Mouse (Mus musculus) gastrocnemius, postnatal 36 days (tissue): ENCODE results near the gene Rbak. TPM values are rescaled to one million over a fixed set of nuclear protein-coding genes. Genes with fewer than 3 reads are reported as not detected.
"Not testable (repeated sequence)": the region's sequence is repeated elsewhere in the genome, so short reads cannot be mapped to it uniquely, and the experiment has no call there.

Source experiments
- DNase-seq, 2 experiments: peaks; one replicate each; pipeline ENCODE4 v3.0.0; 2022
- intact Hi-C: fragments of 180-260 bp; cut with DNase I; formaldehyde crosslinking; loops from one replicate; pipeline ENCODE4 v1.15.1; 2025
- microRNA-seq, 2 experiments: library from miRNA; unstranded; fragments of <30 nt; microRNA quantifications; one replicate each; pipeline ENCODE4 v1.2.0; 2021
- total RNA-seq, 2 experiments: library from RNA; stranded (reverse); gene quantifications; 2 replicates each; pipeline ENCODE4 v1.2.3; 2021

The Rbak gene
- total RNA-seq, 2 experiments from 2014 or later: 2.6 to 4.0 TPM

GRCm38 (mm10) chr5:143137580-143137979, 43.0 kb downstream of the Rbak start:
- intact Hi-C loops: no loop called here

GRCm38 (mm10) chr5:143135042-143135441, 45.5 kb downstream of the Rbak start:
- intact Hi-C loops: no loop called here
- no peak for DNase-seq

More at GRCm38 (mm10) chr5:143137580-143137979, 43.0 kb downstream of the Rbak start:
- DNase-seq: no peak

GRCm38 (mm10) chr5:143134216-143135010, 46.2 kb downstream of the Rbak start:
- intact Hi-C loops, DNase-seq: not testable (repeated sequence)

- no peak for DNase-seq
- intact Hi-C loops: no loop called here
Observed at GRCm38 (mm10) chr5:143132935-143133514, 47.5 kb downstream of the Rbak start.

DNA sequence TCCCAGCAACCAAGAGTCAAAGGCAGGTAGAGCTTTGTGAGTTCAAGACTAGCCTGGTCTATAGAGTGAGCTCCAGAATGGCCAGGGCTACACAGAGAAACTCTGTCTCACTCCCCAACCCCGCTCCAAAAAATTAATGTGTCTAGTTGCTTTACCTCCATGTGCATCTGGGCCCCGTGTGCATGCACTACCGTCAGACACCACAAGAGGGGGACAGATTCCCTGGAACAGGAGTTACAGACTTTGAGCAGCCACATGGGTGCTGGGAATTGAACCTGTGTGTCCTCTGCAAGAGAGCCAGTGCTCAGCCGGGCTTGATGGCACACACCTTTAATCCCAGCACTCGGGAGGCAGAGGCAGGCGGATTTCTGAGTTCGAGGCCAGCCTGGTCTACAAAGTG, 50.2 kb downstream of the Rbak start:
- DNase-seq: peak in 1 of 2 experiments; percentile 10
- intact Hi-C loops: no loop called here

DNA sequence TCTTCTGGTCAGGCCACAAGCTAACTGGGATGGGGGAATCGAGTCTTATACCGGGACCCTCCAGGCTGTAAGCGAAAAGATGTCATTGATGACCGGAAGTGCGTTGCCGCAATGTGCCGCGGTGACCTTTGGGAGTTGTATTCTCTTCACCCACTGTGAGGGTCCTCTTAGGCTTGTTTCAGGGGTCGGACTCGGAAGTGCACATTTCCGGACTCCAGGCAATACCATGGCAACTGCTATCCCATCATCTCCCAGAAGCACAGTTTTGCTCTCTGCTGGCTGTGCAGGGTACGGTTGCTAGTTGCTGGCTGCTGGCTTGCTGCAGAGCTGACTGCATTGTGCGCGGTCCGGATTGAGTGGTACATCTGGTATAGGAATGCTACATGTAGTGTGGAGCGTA, 51.5 kb downstream of the Rbak start:
- no peak for DNase-seq
- intact Hi-C loops: no loop called here

DNA sequence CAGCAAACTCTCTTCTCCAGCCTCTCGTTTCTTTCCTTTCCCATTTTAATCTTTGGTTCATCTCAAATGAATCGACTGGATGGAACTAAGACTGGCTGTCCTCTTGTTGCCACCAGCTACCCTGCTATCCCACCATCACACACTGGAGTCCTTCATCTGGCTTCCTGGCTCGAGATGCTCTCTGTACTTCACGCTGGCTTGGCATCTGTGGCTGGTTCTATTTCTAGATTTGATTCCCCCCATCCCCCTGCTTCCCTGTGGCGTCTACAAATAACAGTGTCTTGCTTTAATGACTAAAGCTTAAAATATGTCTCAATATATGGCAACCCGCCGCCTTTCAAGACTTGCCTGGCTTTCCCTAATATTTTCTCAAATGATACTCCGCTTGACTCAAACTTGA, 52.7 kb downstream of the Rbak start:
- DNase-seq: no peak
- intact Hi-C loops: no loop called here

- intact Hi-C loops: no loop called here
- no peak for DNase-seq
Observed at GRCm38 (mm10) chr5:143126908-143127307, 53.7 kb downstream of the Rbak start.

DNA sequence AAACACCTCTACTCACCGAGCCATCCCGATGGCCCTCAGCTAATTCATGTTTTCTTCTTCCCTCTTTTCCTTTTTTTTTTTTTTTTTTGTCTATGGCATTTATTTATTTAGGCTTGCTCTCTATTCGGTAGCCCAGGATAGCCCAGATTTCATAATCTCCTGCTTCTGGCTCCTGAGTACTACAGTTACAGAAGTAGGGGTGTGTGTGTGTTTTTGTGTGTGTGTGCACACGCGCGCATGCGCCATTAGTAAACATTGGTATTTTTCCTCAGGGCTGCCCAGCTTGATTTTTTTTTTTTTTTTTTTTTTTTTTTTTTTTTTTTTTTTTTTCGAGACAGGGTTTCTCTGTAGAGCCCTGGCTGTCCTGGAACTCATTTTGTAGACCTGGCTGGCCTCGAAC, 54.5 kb downstream of the Rbak start:
- no peak for DNase-seq
- intact Hi-C loops: no loop called here

- intact Hi-C loops: no loop called here
- no peak for DNase-seq
Observed at GRCm38 (mm10) chr5:143125601-143126000, 55.0 kb downstream of the Rbak start.

DNA sequence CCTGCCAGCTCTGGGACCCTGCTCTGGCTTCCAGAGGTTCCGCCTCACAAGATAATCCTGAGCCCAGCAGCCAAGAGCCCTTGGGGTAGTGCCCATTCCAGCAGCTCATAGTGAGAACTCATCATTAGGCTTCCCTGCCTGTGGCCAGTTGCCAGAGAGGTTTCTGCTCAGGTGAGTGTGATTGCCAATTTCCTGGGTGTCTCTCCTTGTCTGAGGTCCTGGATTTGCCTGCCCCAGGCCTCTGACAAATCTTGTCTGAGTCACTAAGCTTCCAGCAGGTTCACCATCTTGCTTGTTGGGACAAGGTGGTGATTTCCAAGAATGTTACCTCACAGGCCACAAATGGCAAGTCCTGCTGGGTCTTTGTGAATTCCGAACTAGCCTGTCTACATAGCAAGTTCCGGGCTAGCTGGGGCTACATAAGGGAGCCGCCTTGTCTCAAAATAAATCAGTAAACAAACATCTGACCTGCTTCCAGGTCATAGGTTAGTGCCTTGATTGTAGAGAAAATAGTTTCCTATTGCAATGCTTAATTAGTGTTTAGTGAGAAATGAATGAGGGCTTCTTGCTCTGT, 55.7 kb downstream of the Rbak start:
- intact Hi-C loops: no loop called here
- DNase-seq: no peak

- intact Hi-C loops: no loop called here
- DNase-seq: no peak
Observed at GRCm38 (mm10) chr5:143122673-143123072, 57.9 kb downstream of the Rbak start.

Small RNA genes lying within 50 kb of the gene (microRNA-seq; reads per million reads assigned to microRNA genes)
- gene Gm44405: 0 reads per million in 2 experiments

Other genes starting within 250 kb of the Rbak start
- gene Fscn1, start 220.4 kb downstream of the Rbak start, total RNA-seq: 10 to 100 TPM in 1 of 2 experiments, 1 to 10 TPM in 1; 9.8 to 12.0 TPM
- gene Rnf216, start 67.8 kb downstream of the Rbak start, total RNA-seq: 10 to 100 TPM; 14.2 to 16.3 TPM
- not detected for gene Olfr718-ps1, start 33.2 kb downstream of the Rbak start, total RNA-seq
- not detected for gene Spdye4b, start 242 bp upstream of the Rbak start, total RNA-seq
- not detected for gene Spdye4a, start 46.1 kb upstream of the Rbak start, total RNA-seq
- 1 to 10 TPM; 5.8 to 7.6 TPM for gene Zfp12, start 54.4 kb upstream of the Rbak start, total RNA-seq
- gene Zfp316, start 89.2 kb upstream of the Rbak start, total RNA-seq: 1 to 10 TPM; 2.2 to 3.2 TPM
- under 1 TPM; 0.08 to 0.12 TPM for gene Zfp853, start 112.8 kb upstream of the Rbak start, total RNA-seq
- gene E130309D02Rik, start 134.6 kb upstream of the Rbak start, total RNA-seq: 10 to 100 TPM in 1 of 2 experiments, 1 to 10 TPM in 1; 8.9 to 10.3 TPM
- gene Zdhhc4, start 148.5 kb upstream of the Rbak start, total RNA-seq: 10 to 100 TPM; 34.1 to 38.2 TPM
- gene Grid2ip, start 176.6 kb upstream of the Rbak start, total RNA-seq: not detected
- gene Kdelr2, start 223.1 kb upstream of the Rbak start, total RNA-seq: 10 to 100 TPM; 29.6 to 33.2 TPM